Mouse (Mus musculus) cerebellum, adult 2 months (tissue): ENCODE results near the gene Ergic1.

Experiments
- CTCF ChIP-seq: fragments of 200-500 bp; IDR thresholded peaks from 2 replicates; pipeline ENCODE4 v1.5.1; 2011; ENCODE audit warnings: low read depth, mild to moderate bottlenecking, control low read depth, low read length, moderate library complexity, borderline replicate concordance; ENCODE audit not compliant: insufficient read depth
- POLR2A ChIP-seq: fragments of 200-500 bp; IDR thresholded peaks from 2 replicates; pipeline ENCODE4 v1.6.1; 2011; ENCODE audit warnings: low read length, control low read depth, borderline replicate concordance; ENCODE audit not compliant: insufficient read depth

GRCm38 (mm10) chr17:26530590-26531081, 30.7 kb upstream of the Ergic1 start:
- TF ChIP-seq CTCF (no peak), POLR2A (no peak)
